Mouse (Mus musculus): ENCODE data around the gene Ifit2. TPM values are rescaled to one million over a fixed set of nuclear protein-coding genes. Genes with fewer than 3 reads are reported as not detected.

The Ifit2 gene
- polyA plus RNA-seq (2011; ENCODE audit: insufficient read length, low read depth, missing spikeins) = 13.2 and 17.6 TPM in 2 replicates

GRCm38 (mm10) chr19:34550534-34551223 lies at the start of gene Ifit2:
Gene Ifit2, plus strand, starts transcription at chr19:34550694.
- Histone ChIP-seq H3K4me3 (ENCODE audit: insufficient read depth, low read length) (peak within 1 kb of the TSS; percentile 54), H3K27ac (ENCODE audit: insufficient read depth, low read length) (peak within 1 kb of the TSS; percentile 95), H3K4me1 (ENCODE audit: control insufficient read depth, insufficient read depth, low read length) (peaks cover 9% of the 10 kb centered on the region)
- TF ChIP-seq POLR2A (IDR thresholded peaks at IDR 0.05; ENCODE audit: low read depth, low read length) (peak; percentile 40), CTCF (IDR thresholded peaks at IDR 0.05; ENCODE audit: borderline replicate concordance, insufficient read depth, low read length) (peak; percentile 54; the same call in 1 of the 2 replicates)

GRCm38 (mm10) chr19:34500763-34501162 lies 49.7 kb upstream of the Ifit2 start:
- Histone ChIP-seq H3K4me1 (ENCODE audit: control insufficient read depth, insufficient read depth, low read length) (no peaks in the 10 kb centered on the region), H3K4me3 (ENCODE audit: insufficient read depth, low read length) (no peak overlapping the region), H3K27ac (ENCODE audit: insufficient read depth, low read length) (no peak overlapping the region)
- no peak for TF ChIP-seq CTCF (IDR thresholded peaks at IDR 0.05; ENCODE audit: borderline replicate concordance, insufficient read depth, low read length)
- no peak for TF ChIP-seq POLR2A (IDR thresholded peaks at IDR 0.05; ENCODE audit: low read depth, low read length)

GRCm38 (mm10) chr19:34505161-34505721 lies 45.3 kb upstream of the Ifit2 start:
- no peak overlapping the region for H3K27ac ChIP-seq (ENCODE audit: insufficient read depth, low read length)
- TF ChIP-seq CTCF (IDR thresholded peaks at IDR 0.05; ENCODE audit: borderline replicate concordance, insufficient read depth, low read length) = no peak
- TF ChIP-seq POLR2A (IDR thresholded peaks at IDR 0.05; ENCODE audit: low read depth, low read length) = no peak
- H3K4me1 ChIP-seq (ENCODE audit: control insufficient read depth, insufficient read depth, low read length) = no peaks in the 10 kb centered on the region
- no peak overlapping the region for H3K4me3 ChIP-seq (ENCODE audit: insufficient read depth, low read length)

- TF ChIP-seq CTCF (IDR thresholded peaks at IDR 0.05; ENCODE audit: borderline replicate concordance, insufficient read depth, low read length) = no peak
- Histone ChIP-seq H3K4me1 (ENCODE audit: control insufficient read depth, insufficient read depth, low read length) (no peaks in the 10 kb centered on the region), H3K4me3 (ENCODE audit: insufficient read depth, low read length) (no peak overlapping the region), H3K27ac (ENCODE audit: insufficient read depth, low read length) (no peak overlapping the region)
Observed at GRCm38 (mm10) chr19:34510717-34511116, 39.8 kb upstream of the Ifit2 start.

GRCm38 (mm10) chr19:34511528-34511927 lies 39.0 kb upstream of the Ifit2 start:
- no peak overlapping the region for H3K4me3 ChIP-seq (ENCODE audit: insufficient read depth, low read length)
- no peak for TF ChIP-seq POLR2A (IDR thresholded peaks at IDR 0.05; ENCODE audit: low read depth, low read length)
- no peaks in the 10 kb centered on the region for H3K4me1 ChIP-seq (ENCODE audit: control insufficient read depth, insufficient read depth, low read length)
- no peak overlapping the region for H3K27ac ChIP-seq (ENCODE audit: insufficient read depth, low read length)

GRCm38 (mm10) chr19:34515681-34516080 lies 34.8 kb upstream of the Ifit2 start:
- Histone ChIP-seq H3K27ac (ENCODE audit: insufficient read depth, low read length) (no peak overlapping the region), H3K4me1 (ENCODE audit: control insufficient read depth, insufficient read depth, low read length) (peaks cover 3% of the 10 kb centered on the region; the same call in 1 of the 2 replicates), H3K4me3 (ENCODE audit: insufficient read depth, low read length) (no peak overlapping the region)
- TF ChIP-seq CTCF (IDR thresholded peaks at IDR 0.05; ENCODE audit: borderline replicate concordance, insufficient read depth, low read length) = no peak
- TF ChIP-seq POLR2A (IDR thresholded peaks at IDR 0.05; ENCODE audit: low read depth, low read length) = no peak

GRCm38 (mm10) chr19:34516346-34516745 lies 34.1 kb upstream of the Ifit2 start:
- peaks cover 3% of the 10 kb centered on the region; the same call in 1 of the 2 replicates for H3K4me1 ChIP-seq (ENCODE audit: control insufficient read depth, insufficient read depth, low read length)
- H3K4me3 ChIP-seq (ENCODE audit: insufficient read depth, low read length) = no peak overlapping the region
- TF ChIP-seq CTCF (IDR thresholded peaks at IDR 0.05; ENCODE audit: borderline replicate concordance, insufficient read depth, low read length) = no peak
- TF ChIP-seq POLR2A (IDR thresholded peaks at IDR 0.05; ENCODE audit: low read depth, low read length) = no peak
- H3K27ac ChIP-seq (ENCODE audit: insufficient read depth, low read length) = no peak overlapping the region

- Histone ChIP-seq H3K4me3 (ENCODE audit: insufficient read depth, low read length) (no peak overlapping the region), H3K27ac (ENCODE audit: insufficient read depth, low read length) (no peak overlapping the region), H3K4me1 (ENCODE audit: control insufficient read depth, insufficient read depth, low read length) (peaks cover 3% of the 10 kb centered on the region; the same call in 1 of the 2 replicates)
- TF ChIP-seq POLR2A (IDR thresholded peaks at IDR 0.05; ENCODE audit: low read depth, low read length) (no peak), CTCF (IDR thresholded peaks at IDR 0.05; ENCODE audit: borderline replicate concordance, insufficient read depth, low read length) (no peak)
Observed at GRCm38 (mm10) chr19:34517197-34517596, 33.3 kb upstream of the Ifit2 start.

GRCm38 (mm10) chr19:34517812-34518594 lies 32.5 kb upstream of the Ifit2 start:
- Histone ChIP-seq H3K4me3 (ENCODE audit: insufficient read depth, low read length) (no peak overlapping the region), H3K4me1 (ENCODE audit: control insufficient read depth, insufficient read depth, low read length) (peaks cover 3% of the 10 kb centered on the region; the same call in 1 of the 2 replicates), H3K27ac (ENCODE audit: insufficient read depth, low read length) (no peak overlapping the region)
- TF ChIP-seq CTCF (IDR thresholded peaks at IDR 0.05; ENCODE audit: borderline replicate concordance, insufficient read depth, low read length) (no peak), POLR2A (IDR thresholded peaks at IDR 0.05; ENCODE audit: low read depth, low read length) (no peak)

- no peak for TF ChIP-seq POLR2A (IDR thresholded peaks at IDR 0.05; ENCODE audit: low read depth, low read length)
- TF ChIP-seq CTCF (IDR thresholded peaks at IDR 0.05; ENCODE audit: borderline replicate concordance, insufficient read depth, low read length) = no peak
- Histone ChIP-seq H3K4me1 (ENCODE audit: control insufficient read depth, insufficient read depth, low read length) (peaks cover 3% of the 10 kb centered on the region; the same call in 1 of the 2 replicates), H3K4me3 (ENCODE audit: insufficient read depth, low read length) (no peak overlapping the region), H3K27ac (ENCODE audit: insufficient read depth, low read length) (no peak overlapping the region)
Observed at GRCm38 (mm10) chr19:34518786-34519185, 31.7 kb upstream of the Ifit2 start.
